In genomic region chr1:180911138-180911537, GRCm38 (mm10) we compare ENCODE assay signal across 12 mouse cellular contexts. TPM values are rescaled to one million over a fixed set of nuclear protein-coding genes. Genes with fewer than 3 reads are reported as not detected.
DNase-seq lines count a peak whose midpoint lies in the region; ATAC-seq and TF ChIP-seq lines count a peak whose summit lies in the region.
"Had no signal": no experiment of that assay in that cellular context is flagged by ENCODE, and none has a peak within 500 bp of the region (broad histone marks: within the 10 kb centered on the region; RNA-seq: fewer than 3 reads in every experiment).

No protein-coding gene starts in this region.

- H3K4me3 ChIP-seq in heart, postnatal 0 days (ENCODE audit: low read depth, low read length) = no peak overlapping the region
- no peak overlapping the region for H3K4me3 ChIP-seq in lung, embryonic 16.5 days (ENCODE audit: low read length)
- H3K4me3 ChIP-seq: megakaryocyte, embryonic 14.5 days had no signal

- H3K36me3 ChIP-seq in heart, postnatal 0 days (replicated peaks; ENCODE audit: control insufficient read depth, insufficient read depth, low read length) = peaks cover 12% of the 10 kb centered on the region
- peaks cover 13% of the 10 kb centered on the region for H3K36me3 ChIP-seq in lung, embryonic 16.5 days (ENCODE audit: control insufficient read depth, insufficient read depth, low read length)

- WGBS in heart, postnatal 0 days = 37% methylated on average over 8 of the region's 8 CpGs
- WGBS in lung, embryonic 16.5 days = 39% methylated on average over 8 of the region's 8 CpGs

- peak overlapping the region; percentile 17 for H3K4me2 ChIP-seq in heart, postnatal 0 days (ENCODE audit: low read depth, low read length)
- peak overlapping the region; percentile 28; the same call in 1 of the 2 replicates for H3K4me2 ChIP-seq in lung, embryonic 16.5 days (ENCODE audit: low read depth, low read length)

- ATAC-seq in heart, postnatal 0 days (ENCODE audit: insufficient read depth, low read depth) = no peak
- no peak for ATAC-seq in lung, embryonic 16.5 days (ENCODE audit: low read depth)

- peak; percentile 51 for TF ChIP-seq CTCF in heart, postnatal 0 days (IDR thresholded peaks at IDR 0.05; ENCODE audit: low read depth)

- peaks cover 6% of the 10 kb centered on the region; the same call in 1 of the 2 replicates for H3K4me1 ChIP-seq in heart, postnatal 0 days (ENCODE audit: control insufficient read depth, insufficient read depth)
- H3K4me1 ChIP-seq in lung, embryonic 16.5 days (replicated peaks; ENCODE audit: control insufficient read depth, insufficient read depth, low read length) = 0 out of 2 replicates have a peak, but pooled peaks cover 5% of the 10 kb centered on the region

- H3K27me3 ChIP-seq in heart, postnatal 0 days (ENCODE audit: control insufficient read depth, insufficient read depth, low read length) = no peaks in the 10 kb centered on the region
- H3K27me3 ChIP-seq in lung, embryonic 16.5 days (ENCODE audit: control insufficient read depth, insufficient read depth, low read depth, low read length) = no peaks in the 10 kb centered on the region

- intact Hi-C loops in gastrocnemius, postnatal 36 days (cut with DNase I) = no loop called here

- no peak overlapping the region for H3K27ac ChIP-seq in heart, postnatal 0 days (ENCODE audit: low read depth)
- no peak overlapping the region for H3K27ac ChIP-seq in lung, embryonic 16.5 days (ENCODE audit: low read length)

- no peak overlapping the region for H3K9ac ChIP-seq in heart, postnatal 0 days (replicated peaks; ENCODE audit: low read depth, low read length)
- H3K9ac ChIP-seq in lung, embryonic 16.5 days (ENCODE audit: low read length) = no peak overlapping the region

- H3K9me3 ChIP-seq in heart, postnatal 0 days (replicated peaks; ENCODE audit: control insufficient read depth, low read length) = no peaks in the 10 kb centered on the region
- no peaks in the 10 kb centered on the region for H3K9me3 ChIP-seq in lung, embryonic 16.5 days (ENCODE audit: control insufficient read depth, low read length)

- peak; percentile 44 for DNase-seq in kidney, postnatal 10 days
- no peak for DNase-seq in kidney, adult 11 months
- peak; percentile 51 for DNase-seq in brain, adult 2 months (ENCODE audit: low read depth, low spot score)
- peak; percentile 50 for DNase-seq in heart, postnatal 0 days (ENCODE audit: low spot score)
- no peak for DNase-seq in ovary, postnatal 14 days (ENCODE audit: low spot score)
- no peak for DNase-seq in gastrocnemius, postnatal 36 days
- no peak for DNase-seq in left cerebral cortex, adult 8-10 months (ENCODE audit: low spot score in 2 of 2)
- DNase-seq: cerebellum, postnatal 14 days; right cerebral cortex, postnatal 14 days had no signal

- no peak for TF ChIP-seq EP300 in heart, postnatal 0 days (IDR thresholded peaks at IDR 0.05; ENCODE audit: low read depth)

RNA-seq across cellular contexts. Expression of gene Pycr2, which starts 7.0 kb away (rescaled TPM):
- 33.0 and 36.4 TPM in 2 replicates for total RNA-seq in heart, postnatal 0 days (2014; rRNA removed; ENCODE audit: low replicate concordance)
- polyA plus RNA-seq in heart, postnatal 0 days (2015; fragmentation: Nextera tagmentation; extraction: Ambion mirVana) = 34.1 and 35.5 TPM in 2 replicates
- polyA plus RNA-seq in lung, embryonic 16.5 days (2015; fragmentation: Nextera tagmentation; extraction: Ambion mirVana) = 80.7 and 84.3 TPM in 2 replicates
- 10 to 100 TPM; 10.9 to 12.7 TPM for total RNA-seq in gastrocnemius, postnatal 36 days (2021)
- 10 to 100 TPM; 26.3 to 29.3 (median 28.5) TPM for total RNA-seq in left cerebral cortex, adult 8-10 months (2022)

RNA-seq across cellular contexts. Expression of gene Lefty2, which starts 18.2 kb away (rescaled TPM):
- total RNA-seq in heart, postnatal 0 days (2014; rRNA removed; ENCODE audit: low replicate concordance) = not detected in 2 replicates
- 0.05 and 0.07 TPM in 2 replicates for polyA plus RNA-seq in heart, postnatal 0 days (2015; fragmentation: Nextera tagmentation; extraction: Ambion mirVana)
- 0.20 and 0.23 TPM in 2 replicates for polyA plus RNA-seq in lung, embryonic 16.5 days (2015; fragmentation: Nextera tagmentation; extraction: Ambion mirVana)
- not detected for total RNA-seq in gastrocnemius, postnatal 36 days (2021)
- 1 to 10 TPM in 1 of 4 experiments, under 1 TPM in 3; 0.20 to 1.2 (median 0.58) TPM for total RNA-seq in left cerebral cortex, adult 8-10 months (2022)
- total RNA-seq: heart, adult 18-20 months had no signal

RNA-seq across cellular contexts. Expression of gene Lefty1, which starts 23.7 kb away (rescaled TPM):
- 1.2 and 1.3 TPM in 2 replicates for total RNA-seq in heart, postnatal 0 days (2014; rRNA removed; ENCODE audit: low replicate concordance)
- 1.6 and 1.7 TPM in 2 replicates for polyA plus RNA-seq in heart, postnatal 0 days (2015; fragmentation: Nextera tagmentation; extraction: Ambion mirVana)
- 1.5 and 1.6 TPM in 2 replicates for polyA plus RNA-seq in lung, embryonic 16.5 days (2015; fragmentation: Nextera tagmentation; extraction: Ambion mirVana)
- under 1 TPM in 1 of 2 experiments, not detected in 1; 0.25 TPM for total RNA-seq in gastrocnemius, postnatal 36 days (2021)
- total RNA-seq in left cerebral cortex, adult 8-10 months (2022) = under 1 TPM; 0.22 to 0.70 (median 0.49) TPM

RNA-seq across cellular contexts. Expression of gene Tmem63a, which starts 31.0 kb away (rescaled TPM):
- 17.2 and 30.5 TPM in 2 replicates for total RNA-seq in heart, postnatal 0 days (2014; rRNA removed; ENCODE audit: low replicate concordance)
- 8.5 and 9.6 TPM in 2 replicates for polyA plus RNA-seq in heart, postnatal 0 days (2015; fragmentation: Nextera tagmentation; extraction: Ambion mirVana)
- polyA plus RNA-seq in lung, embryonic 16.5 days (2015; fragmentation: Nextera tagmentation; extraction: Ambion mirVana) = 15.8 and 16.4 TPM in 2 replicates
- 10 to 100 TPM; 12.4 to 13.3 TPM for total RNA-seq in gastrocnemius, postnatal 36 days (2021)
- total RNA-seq in left cerebral cortex, adult 8-10 months (2022) = 10 to 100 TPM; 26.8 to 31.9 (median 30.4) TPM

Comparison
In these comparisons a context has a peak if more than half of its experiments do, and no peak if none do; other contexts are left out.
1. DNase-seq: peak in kidney, postnatal 10 days (single experiment), brain, adult 2 months (single experiment) and heart, postnatal 0 days (single experiment); none in kidney, adult 11 months (single experiment), ovary, postnatal 14 days (single experiment), gastrocnemius, postnatal 36 days (0 of 2) and left cerebral cortex, adult 8-10 months (0 of 2).